Mouse (Mus musculus): ENCODE results near the gene Rnf4.

DNA sequence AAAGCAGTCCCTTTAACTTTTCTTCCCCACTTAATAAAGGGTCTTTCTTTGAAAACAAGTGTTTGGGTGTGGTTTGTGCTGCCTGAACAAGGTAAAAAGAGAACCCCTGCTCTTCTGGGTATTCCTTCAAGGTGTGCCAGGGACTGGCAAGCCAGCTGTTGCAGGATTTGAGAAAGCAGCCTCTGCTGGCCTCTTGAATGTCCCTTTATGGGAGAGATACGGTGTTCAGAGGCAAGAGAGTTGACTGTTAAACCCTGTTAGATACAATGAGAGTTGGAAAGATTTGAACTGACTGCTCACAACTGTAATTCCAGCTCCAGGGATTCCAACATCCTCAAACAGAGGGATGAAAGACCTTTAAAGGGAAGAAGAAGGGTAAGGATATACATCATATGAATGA, 2.0 kb upstream of the Rnf4 start:
- TF ChIP-seq POLR2A (IDR thresholded peaks at IDR 0.05; ENCODE audit: borderline replicate concordance, extremely low read depth, low read depth, low read length) (no peak), CTCF (IDR thresholded peaks at IDR 0.05; ENCODE audit: insufficient read depth, low read length) (no peak)
